Mouse (Mus musculus): ENCODE measurements around the gene AL607142.1. TPM values are rescaled to one million over a fixed set of nuclear protein-coding genes. Genes with fewer than 3 reads are reported as not detected.

The AL607142.1 gene
- total and polyA plus RNA-seq, 3 experiments = not detected

DNA sequence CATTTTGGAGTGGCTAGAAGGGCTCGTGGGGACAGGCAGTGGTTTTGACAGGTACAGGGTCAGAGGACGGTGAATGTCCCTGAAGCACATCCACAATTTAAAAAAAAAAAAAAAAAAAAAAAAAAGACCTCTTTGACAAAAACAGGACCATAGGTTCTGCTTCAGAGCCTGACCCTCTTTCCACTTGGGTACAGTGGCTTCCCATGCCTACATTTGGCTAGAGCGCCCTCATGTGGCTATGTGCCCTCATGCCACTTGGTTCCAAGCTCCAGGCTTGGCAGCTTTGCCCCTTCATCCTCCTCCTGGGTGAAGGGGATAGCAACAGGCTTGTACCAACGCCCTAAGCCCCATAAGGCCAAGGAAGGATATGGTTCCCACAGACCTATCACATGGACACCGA is 39.8 kb downstream of the AL607142.1 start:
- H3K9me3 ChIP-seq (replicated peaks; ENCODE audit: insufficient read depth, low read length) = no peaks in the 10 kb centered on the region
- H3K79me2 ChIP-seq (ENCODE audit: control insufficient read depth, insufficient read depth, low read length, poor library complexity) = no peaks in the 10 kb centered on the region
- no peaks in the 10 kb centered on the region for H3K27me3 ChIP-seq (ENCODE audit: control insufficient read depth in 1 of 2, insufficient read depth in 2 of 2, low read length in 2 of 2)
- H3K36me3 ChIP-seq (ENCODE audit: control insufficient read depth in 1 of 2, insufficient read depth in 2 of 2, low read length in 2 of 2) = no peaks in the 10 kb centered on the region
- TF ChIP-seq USF2 (IDR thresholded peaks at IDR 0.05; ENCODE audit: borderline replicate concordance in 1 of 2, insufficient read depth in 1 of 2, low read depth in 1 of 2, low read length in 2 of 2) (no peak), KAT2A (conservative IDR thresholded peaks at IDR 0.05; ENCODE audit: low read depth, low read length) (no peak), SIN3A (IDR thresholded peaks at IDR 0.05; ENCODE audit: low read length) (no peak), ELF1 (IDR thresholded peaks at IDR 0.05; ENCODE audit: low read depth, low read length) (no peak), EP300 (IDR thresholded peaks at IDR 0.05; ENCODE audit: low read depth in 1 of 2, low read length in 2 of 2) (no peak)
- no peaks in the 10 kb centered on the region for H3K4me1 ChIP-seq (ENCODE audit: control insufficient read depth in 1 of 2, insufficient read depth in 2 of 2, low read length in 2 of 2)
- DNase-seq (ENCODE audit: low read depth, low spot score) = no peak
- H3K27ac ChIP-seq (ENCODE audit: control insufficient read depth, low read depth, low read length) = no peak overlapping the region
- no peak overlapping the region for H3K4me3 ChIP-seq (ENCODE audit: control insufficient read depth in 1 of 2, insufficient read depth in 1 of 2, low read depth in 2 of 2, low read length in 2 of 2)
- H3K9ac ChIP-seq (ENCODE audit: control insufficient read depth, low read depth, low read length, poor library complexity, severe bottlenecking) = no peak overlapping the region

DNA sequence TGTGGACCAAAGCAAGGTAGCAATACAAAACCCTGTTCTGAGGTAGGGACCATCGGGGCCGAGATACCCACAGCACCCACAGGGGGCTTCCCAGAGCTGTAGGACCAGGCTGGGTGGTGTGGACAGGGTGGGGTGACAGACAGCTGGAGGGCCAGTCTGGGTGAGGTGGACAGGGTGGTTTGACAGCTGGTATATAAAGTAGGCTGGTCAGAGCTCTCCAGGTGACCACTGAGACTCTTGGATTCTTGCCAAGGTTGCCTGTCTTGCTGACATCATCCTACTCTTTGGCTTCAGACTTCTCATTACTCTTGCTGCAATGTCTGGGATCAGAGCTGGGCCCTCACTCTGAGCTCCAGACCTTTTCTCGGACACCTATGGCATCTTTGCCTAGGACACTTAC is 41.6 kb downstream of the AL607142.1 start:
- Histone ChIP-seq H3K4me1 (ENCODE audit: control insufficient read depth in 1 of 2, insufficient read depth in 2 of 2, low read length in 2 of 2) (no peaks in the 10 kb centered on the region), H3K4me3 (ENCODE audit: control insufficient read depth in 1 of 2, insufficient read depth in 1 of 2, low read depth in 2 of 2, low read length in 2 of 2) (no peak overlapping the region), H3K27ac (ENCODE audit: control insufficient read depth, low read depth, low read length) (no peak overlapping the region), H3K9ac (ENCODE audit: control insufficient read depth, low read depth, low read length, poor library complexity, severe bottlenecking) (no peak overlapping the region), H3K79me2 (ENCODE audit: control insufficient read depth, insufficient read depth, low read length, poor library complexity) (no peaks in the 10 kb centered on the region), H3K9me3 (replicated peaks; ENCODE audit: insufficient read depth, low read length) (no peaks in the 10 kb centered on the region), H3K27me3 (ENCODE audit: control insufficient read depth in 1 of 2, insufficient read depth in 2 of 2, low read length in 2 of 2) (no peaks in the 10 kb centered on the region), H3K36me3 (ENCODE audit: control insufficient read depth in 1 of 2, insufficient read depth in 2 of 2, low read length in 2 of 2) (no peaks in the 10 kb centered on the region)
- DNase-seq (ENCODE audit: low read depth, low spot score) = no peak
- TF ChIP-seq E2F4 (IDR thresholded peaks at IDR 0.05; ENCODE audit: borderline replicate concordance, low read depth, low read length) = no peak
- no peak for TF ChIP-seq SIN3A (IDR thresholded peaks at IDR 0.05; ENCODE audit: low read length)
- no peak for TF ChIP-seq UBTF (IDR thresholded peaks at IDR 0.05; ENCODE audit: borderline replicate concordance, insufficient read depth, low read depth, low read length)
- no peak for TF ChIP-seq MAFK (IDR thresholded peaks at IDR 0.05; ENCODE audit: borderline replicate concordance, low read depth, low read length)
- no peak for TF ChIP-seq ZMIZ1 (IDR thresholded peaks at IDR 0.05; ENCODE audit: low read depth, low read length)
- TF ChIP-seq POLR2AphosphoS5 (IDR thresholded peaks at IDR 0.05; ENCODE audit: borderline replicate concordance, low read depth, low read length) = no peak
- TF ChIP-seq HCFC1 (IDR thresholded peaks at IDR 0.05; ENCODE audit: low read depth, low read length) = no peak
- no peak for TF ChIP-seq CTCF (IDR thresholded peaks at IDR 0.05 in 2 of 3, conservative IDR thresholded peaks at IDR 0.05 in 1 of 3; ENCODE audit: control insufficient read depth in 1 of 3, insufficient read depth in 1 of 3, low read depth in 2 of 3, low read length in 3 of 3, poor library complexity in 1 of 3, severe bottlenecking in 1 of 3)
- no peak for TF ChIP-seq ZKSCAN1 (IDR thresholded peaks at IDR 0.05; ENCODE audit: low read depth, low read length)
- no peak for TF ChIP-seq ZNF384 (IDR thresholded peaks at IDR 0.05; ENCODE audit: low read depth, low read length)
- TF ChIP-seq TAL1 (IDR thresholded peaks at IDR 0.05; ENCODE audit: low read length) = no peak
- no peak for TF ChIP-seq USF2 (IDR thresholded peaks at IDR 0.05; ENCODE audit: borderline replicate concordance in 1 of 2, insufficient read depth in 1 of 2, low read depth in 1 of 2, low read length in 2 of 2)
- no peak for TF ChIP-seq POLR2A (IDR thresholded peaks at IDR 0.05; ENCODE audit: control insufficient read depth in 1 of 2, insufficient read depth in 1 of 2, low read depth in 1 of 2, low read length in 2 of 2, poor library complexity in 1 of 2)
- no peak for TF ChIP-seq CHD2 (IDR thresholded peaks at IDR 0.05; ENCODE audit: low read length)
- TF ChIP-seq MAX (IDR thresholded peaks at IDR 0.05; ENCODE audit: low read length) = no peak
- no peak for TF ChIP-seq MEF2A (IDR thresholded peaks at IDR 0.05; ENCODE audit: extremely low read depth, insufficient replicate concordance, low read depth, low read length, poor library complexity, severe bottlenecking)
- no peak for TF ChIP-seq GABPA (IDR thresholded peaks at IDR 0.05; ENCODE audit: low read depth, low read length)
- TF ChIP-seq MYC (IDR thresholded peaks at IDR 0.05; ENCODE audit: low read depth, low read length) = no peak
- TF ChIP-seq ELF1 (IDR thresholded peaks at IDR 0.05; ENCODE audit: low read depth, low read length) = no peak

All from MEL (cell line).